9 mouse cellular contexts compared by ENCODE assay signal in the genomic region with DNA sequence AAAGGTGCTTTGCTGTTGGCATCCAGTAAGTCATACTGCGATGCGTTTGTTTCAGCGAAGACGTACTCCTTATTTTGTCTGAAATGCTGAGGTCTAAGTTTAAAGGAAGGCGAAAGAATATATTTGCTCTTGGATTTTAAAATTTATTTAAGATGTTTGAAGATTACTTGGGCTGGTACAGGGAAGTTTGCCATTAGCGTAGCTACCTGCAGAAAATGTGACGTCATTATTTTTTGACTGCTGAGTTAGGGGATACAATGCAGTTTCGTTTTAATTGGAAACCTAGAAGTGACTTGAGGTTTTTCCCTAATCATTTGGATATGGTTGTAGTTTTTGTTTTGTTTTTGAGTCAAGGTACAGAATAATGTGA. TPM values are rescaled to one million over a fixed set of nuclear protein-coding genes. Genes with fewer than 3 reads are reported as not detected.
DNase-seq lines count a peak whose midpoint lies in the region; ATAC-seq lines count a peak whose summit lies in the region.
"Had no signal": no experiment of that assay in that cellular context is flagged by ENCODE, and none has a peak within 500 bp of the region (broad histone marks: within the 10 kb centered on the region; RNA-seq: fewer than 3 reads in every experiment).

No protein-coding gene starts in this region.

- 6% methylated on average over 8 of the region's 8 CpGs for WGBS in lung, embryonic 16.5 days
- WGBS in embryonic facial prominence, embryonic 14.5 days = 11% methylated on average over 8 of the region's 8 CpGs
- WGBS in limb, embryonic 10.5 days = 20% methylated on average over 8 of the region's 8 CpGs

- peaks cover 10% of the 10 kb centered on the region for H3K4me1 ChIP-seq in lung, embryonic 16.5 days (replicated peaks; ENCODE audit: control insufficient read depth, insufficient read depth, low read length)
- peaks cover 3% of the 10 kb centered on the region for H3K4me1 ChIP-seq in embryonic facial prominence, embryonic 14.5 days (ENCODE audit: control insufficient read depth, insufficient read depth, low read length)
- H3K4me1 ChIP-seq in limb, embryonic 10.5 days = peaks cover 9% of the 10 kb centered on the region

- H3K9me3 ChIP-seq in lung, embryonic 16.5 days (ENCODE audit: control insufficient read depth, low read length) = no peaks in the 10 kb centered on the region
- no peaks in the 10 kb centered on the region for H3K9me3 ChIP-seq in embryonic facial prominence, embryonic 14.5 days (ENCODE audit: control insufficient read depth, low read length)
- H3K9me3 ChIP-seq in limb, embryonic 10.5 days (replicated peaks) = no peaks in the 10 kb centered on the region

- ATAC-seq in lung, embryonic 16.5 days (ENCODE audit: low read depth) = no peak
- ATAC-seq in embryonic facial prominence, embryonic 14.5 days (ENCODE audit: low read depth) = no peak

- H3K27ac ChIP-seq in lung, embryonic 16.5 days (ENCODE audit: low read length) = no peak overlapping the region
- H3K27ac ChIP-seq in embryonic facial prominence, embryonic 14.5 days (replicated peaks; ENCODE audit: low read depth, low read length) = peak overlapping the region; percentile 94; the same call in 1 of the 2 replicates
- peak overlapping the region; percentile 97 for H3K27ac ChIP-seq in limb, embryonic 10.5 days

- H3K4me2 ChIP-seq in lung, embryonic 16.5 days (ENCODE audit: low read depth, low read length) = peak overlapping the region; percentile 84
- H3K4me2 ChIP-seq in embryonic facial prominence, embryonic 14.5 days (ENCODE audit: low read depth, low read length) = peak overlapping the region; percentile 70

- peak overlapping the region; percentile 80 for H3K9ac ChIP-seq in lung, embryonic 16.5 days (ENCODE audit: low read length)
- H3K9ac ChIP-seq in embryonic facial prominence, embryonic 14.5 days (ENCODE audit: low read depth, low read length) = peak overlapping the region; percentile 96

- no peak for DNase-seq in lung, postnatal 36 days
- DNase-seq in embryonic facial prominence, embryonic 14.5 days (ENCODE audit: low spot score) = no peak
- DNase-seq in limb, embryonic 10.5 days (ENCODE audit: low spot score) = no peak
- peak; percentile 35 for DNase-seq in splenic B cell, adult 2 months (ENCODE audit: low read depth, low spot score)
- DNase-seq in frontal cortex, postnatal 10 days (ENCODE audit: low spot score in 2 of 2) = no peak
- DNase-seq in layer of hippocampus, postnatal 25 days (ENCODE audit: extremely low spot score in 1 of 2, low spot score in 1 of 2) = no peak
- no peak for DNase-seq in layer of hippocampus, adult 11-12 months (ENCODE audit: low spot score)
- DNase-seq: right cerebral cortex, postnatal 25 days had no signal

- no peaks in the 10 kb centered on the region for H3K27me3 ChIP-seq in lung, embryonic 16.5 days (ENCODE audit: control insufficient read depth, insufficient read depth, low read depth, low read length)
- no peaks in the 10 kb centered on the region for H3K27me3 ChIP-seq in embryonic facial prominence, embryonic 14.5 days (replicated peaks; ENCODE audit: control insufficient read depth, insufficient read depth, low read length)
- no peaks in the 10 kb centered on the region for H3K27me3 ChIP-seq in limb, embryonic 10.5 days (ENCODE audit: low read depth, poor library complexity, severe bottlenecking)
- H3K27me3 ChIP-seq in splenic B cell, adult 2 months (ENCODE audit: control insufficient read depth, insufficient read depth, low read length, poor library complexity, severe bottlenecking) = no peaks in the 10 kb centered on the region

- peaks cover 19% of the 10 kb centered on the region for H3K36me3 ChIP-seq in lung, embryonic 16.5 days (ENCODE audit: control insufficient read depth, insufficient read depth, low read length)
- H3K36me3 ChIP-seq in embryonic facial prominence, embryonic 14.5 days (ENCODE audit: control insufficient read depth, insufficient read depth, low read length) = peaks cover 30% of the 10 kb centered on the region
- H3K36me3 ChIP-seq in limb, embryonic 10.5 days = peaks cover 40% of the 10 kb centered on the region
- no peaks in the 10 kb centered on the region; the same call in 1 of the 2 replicates for H3K36me3 ChIP-seq in splenic B cell, adult 2 months (ENCODE audit: control insufficient read depth, insufficient read depth, low read length, poor library complexity, severe bottlenecking)

- peak overlapping the region; percentile 79 for H3K4me3 ChIP-seq in lung, embryonic 16.5 days (ENCODE audit: low read length)
- H3K4me3 ChIP-seq in embryonic facial prominence, embryonic 14.5 days (ENCODE audit: low read depth, low read length) = peak overlapping the region; percentile 98
- peak overlapping the region; percentile 82 for H3K4me3 ChIP-seq in limb, embryonic 10.5 days

RNA-seq across cellular contexts. Expression of a gene that starts 0.9 kb away (rescaled TPM):
- 231 and 244 TPM in 2 replicates for polyA plus RNA-seq in lung, embryonic 16.5 days (2015; fragmentation: Nextera tagmentation; extraction: Ambion mirVana)
- 143 and 145 TPM in 2 replicates for polyA plus RNA-seq in embryonic facial prominence, embryonic 14.5 days (2014; fragmentation: Nextera tagmentation; extraction: Ambion mirVana)
- polyA plus RNA-seq in limb, embryonic 10.5 days (2016; fragmentation: Nextera tagmentation; extraction: Ambion mirVana) = 130 and 154 TPM in 2 replicates
- total RNA-seq in layer of hippocampus, postnatal 25 days (2021) = 100 to 1,000 TPM; 454 to 476 TPM

RNA-seq across cellular contexts. Expression of a gene that starts 37.0 kb away (rescaled TPM):
- 20.3 and 20.4 TPM in 2 replicates for polyA plus RNA-seq in lung, embryonic 16.5 days (2015; fragmentation: Nextera tagmentation; extraction: Ambion mirVana)
- polyA plus RNA-seq in embryonic facial prominence, embryonic 14.5 days (2014; fragmentation: Nextera tagmentation; extraction: Ambion mirVana) = 24.8 and 26.8 TPM in 2 replicates
- 22.4 and 22.6 TPM in 2 replicates for polyA plus RNA-seq in limb, embryonic 10.5 days (2016; fragmentation: Nextera tagmentation; extraction: Ambion mirVana)
- 10 to 100 TPM; 60.0 to 65.0 TPM for total RNA-seq in layer of hippocampus, postnatal 25 days (2021)

RNA-seq across cellular contexts. Expression of a gene that starts 47.4 kb away (rescaled TPM):
- 43.5 and 53.4 TPM in 2 replicates for polyA plus RNA-seq in lung, embryonic 16.5 days (2015; fragmentation: Nextera tagmentation; extraction: Ambion mirVana)
- 10.7 and 11.2 TPM in 2 replicates for polyA plus RNA-seq in embryonic facial prominence, embryonic 14.5 days (2014; fragmentation: Nextera tagmentation; extraction: Ambion mirVana)
- polyA plus RNA-seq in limb, embryonic 10.5 days (2016; fragmentation: Nextera tagmentation; extraction: Ambion mirVana) = 6.0 and 6.6 TPM in 2 replicates
- total RNA-seq in layer of hippocampus, postnatal 25 days (2021) = 100 to 1,000 TPM; 122 to 128 TPM
